In genomic region chr2:174594965-174595364, GRCm38 (mm10) we compare ENCODE assay signal across 20 mouse cellular contexts. TPM values are rescaled to one million over a fixed set of nuclear protein-coding genes. Genes with fewer than 3 reads are reported as not detected.
DNase-seq lines count a peak whose midpoint lies in the region; ATAC-seq lines count a peak whose summit lies in the region.
"Had no signal": no experiment of that assay in that cellular context is flagged by ENCODE, and none has a peak within 500 bp of the region (broad histone marks: within the 10 kb centered on the region; RNA-seq: fewer than 3 reads in every experiment).

No protein-coding gene starts in this region.

- H3K36me3 ChIP-seq in hindbrain, embryonic 11.5 days (ENCODE audit: control insufficient read depth, insufficient read depth, low read length): no peaks in the 10 kb centered on the region
- no peaks in the 10 kb centered on the region for H3K36me3 ChIP-seq in hindbrain, embryonic 13.5 days
- H3K36me3 ChIP-seq in limb, embryonic 11.5 days (ENCODE audit: control insufficient read depth, insufficient read depth, low read length): no peaks in the 10 kb centered on the region
- H3K36me3 ChIP-seq: heart, embryonic 15.5 days; liver, embryonic 13.5 days had no signal

- no peak overlapping the region for H3K4me3 ChIP-seq in hindbrain, embryonic 11.5 days (ENCODE audit: low read depth, low read length)
- no peak overlapping the region for H3K4me3 ChIP-seq in hindbrain, embryonic 13.5 days
- no peak overlapping the region for H3K4me3 ChIP-seq in limb, embryonic 11.5 days (ENCODE audit: low read depth, low read length)
- H3K4me3 ChIP-seq: forebrain, embryonic 13.5 days; heart, embryonic 15.5 days; liver, embryonic 13.5 days had no signal

- peak; percentile 21 for DNase-seq in hindbrain, embryonic 11.5 days (ENCODE audit: low spot score)
- peak; percentile 5 for DNase-seq in 3T3-L1 (ENCODE audit: low read depth, low spot score)
- DNase-seq in limb, embryonic 11.5 days (ENCODE audit: low spot score): peak; percentile 62
- no peak for DNase-seq in cerebellum, adult 18-20 months
- DNase-seq in adrenal gland, adult 2 months: no peak
- no peak for DNase-seq in c-Kit-positive CD71-positive TER-119-positive erythroid progenitor cells, embryonic 14.5 days (ENCODE audit: low spot score)
- DNase-seq: adrenal gland, postnatal 25 days; B cell, adult 2 months; cerebellum, adult 9-11 months; heart, adult 11 months; liver, embryonic 13.5 days; thymus, postnatal 4 days had no signal

- 82% methylated on average over 9 of the region's 9 CpGs for WGBS in hindbrain, embryonic 11.5 days
- 80% methylated on average over 9 of the region's 9 CpGs for WGBS in hindbrain, embryonic 13.5 days
- WGBS in limb, embryonic 11.5 days: 75% methylated on average over 8 of the region's 9 CpGs

- H3K4me1 ChIP-seq in hindbrain, embryonic 11.5 days (replicated peaks; ENCODE audit: control insufficient read depth, insufficient read depth, low read length): no peaks in the 10 kb centered on the region
- H3K4me1 ChIP-seq in hindbrain, embryonic 13.5 days (replicated peaks): no peaks in the 10 kb centered on the region
- peaks cover 5% of the 10 kb centered on the region for H3K4me1 ChIP-seq in limb, embryonic 11.5 days (ENCODE audit: control insufficient read depth, insufficient read depth, low read length)
- H3K4me1 ChIP-seq: forebrain, embryonic 13.5 days had no signal

- H3K9ac ChIP-seq in hindbrain, embryonic 11.5 days (ENCODE audit: low read depth, low read length): no peak overlapping the region
- no peak overlapping the region for H3K9ac ChIP-seq in hindbrain, embryonic 13.5 days
- H3K9ac ChIP-seq in limb, embryonic 11.5 days (ENCODE audit: low read length): no peak overlapping the region
- H3K9ac ChIP-seq: forebrain, embryonic 13.5 days; heart, embryonic 15.5 days; hindbrain, embryonic 14.5 days; liver, embryonic 13.5 days had no signal

- no peak overlapping the region for H3K4me2 ChIP-seq in hindbrain, embryonic 11.5 days (replicated peaks; ENCODE audit: low read depth, low read length)
- no peak overlapping the region for H3K4me2 ChIP-seq in hindbrain, embryonic 13.5 days
- no peak overlapping the region for H3K4me2 ChIP-seq in limb, embryonic 11.5 days (ENCODE audit: low read depth, severe bottlenecking)
- H3K4me2 ChIP-seq: forebrain, embryonic 13.5 days; heart, embryonic 15.5 days; hindbrain, embryonic 14.5 days; liver, embryonic 13.5 days; midbrain, embryonic 11.5 days had no signal

- no peaks in the 10 kb centered on the region for H3K27me3 ChIP-seq in hindbrain, embryonic 11.5 days (ENCODE audit: control insufficient read depth, insufficient read depth, low read length)
- no peaks in the 10 kb centered on the region for H3K27me3 ChIP-seq in hindbrain, embryonic 13.5 days
- H3K27me3 ChIP-seq in limb, embryonic 11.5 days (ENCODE audit: control insufficient read depth, insufficient read depth, low read length): no peaks in the 10 kb centered on the region
- H3K27me3 ChIP-seq: forebrain, embryonic 13.5 days; heart, embryonic 15.5 days had no signal

- ATAC-seq in hindbrain, embryonic 11.5 days (ENCODE audit: low FRiP score): no peak
- no peak for ATAC-seq in hindbrain, embryonic 13.5 days (ENCODE audit: low FRiP score)
- ATAC-seq in common myeloid progenitor, adult 5-6 weeks (replicated peaks; ENCODE audit: low read depth, poor library complexity, severe bottlenecking): peak; percentile 33
- no peak for ATAC-seq in limb, embryonic 11.5 days (ENCODE audit: insufficient number of reproducible peaks, low FRiP score, low TSS enrichment, low read depth)
- ATAC-seq: forebrain, embryonic 13.5 days; lung, postnatal 0 days had no signal

- no peak overlapping the region for H3K27ac ChIP-seq in hindbrain, embryonic 11.5 days (ENCODE audit: low read depth, low read length)
- no peak overlapping the region for H3K27ac ChIP-seq in hindbrain, embryonic 13.5 days
- no peak overlapping the region for H3K27ac ChIP-seq in limb, embryonic 11.5 days (replicated peaks; ENCODE audit: low read depth, low read length)
- H3K27ac ChIP-seq: forebrain, embryonic 13.5 days; heart, embryonic 15.5 days; hindbrain, embryonic 14.5 days; liver, embryonic 13.5 days had no signal

- H3K9me3 ChIP-seq in hindbrain, embryonic 11.5 days (ENCODE audit: control insufficient read depth, low read length): no peaks in the 10 kb centered on the region
- H3K9me3 ChIP-seq in hindbrain, embryonic 13.5 days: no peaks in the 10 kb centered on the region
- H3K9me3 ChIP-seq in limb, embryonic 11.5 days (ENCODE audit: control insufficient read depth, low read length): no peaks in the 10 kb centered on the region
- H3K9me3 ChIP-seq: forebrain, embryonic 13.5 days; heart, embryonic 15.5 days; liver, embryonic 13.5 days had no signal

RNA-seq across cellular contexts. Expression of gene Zfp831, which starts 48.4 kb away (rescaled TPM):
- not detected in 2 replicates for polyA plus RNA-seq in hindbrain, embryonic 11.5 days (2014; fragmentation: Nextera tagmentation; extraction: Ambion mirVana)
- polyA plus RNA-seq in hindbrain, embryonic 13.5 days (2015; fragmentation: Nextera tagmentation; extraction: Ambion mirVana): not detected in 2 replicates
- 2.8 and 4.2 TPM in 2 replicates for total RNA-seq in common myeloid progenitor, adult 5-6 weeks (2017)
- 0.03 TPM in 1 of 2 replicates, not detected in the other for polyA plus RNA-seq in limb, embryonic 11.5 days (2014; fragmentation: Nextera tagmentation; extraction: Ambion mirVana)
- under 1 TPM; 0.10 to 0.12 TPM for total RNA-seq in adrenal gland, adult 2 months (2021)
- 0.03 TPM in 2 replicates for polyA plus RNA-seq in adrenal gland, adult 2 months (2012; rRNA removed)
- polyA plus RNA-seq: forebrain, embryonic 13.5 days; hindbrain, embryonic 14.5 days; kidney, embryonic 14.5 days; lung, postnatal 0 days had no signal

Comparison
In these comparisons a context has a peak if more than half of its experiments do, and no peak if none do; other contexts are left out.
1. DNase-seq: peak in hindbrain, embryonic 11.5 days (single experiment), 3T3-L1 (single experiment) and limb, embryonic 11.5 days (single experiment); none in cerebellum, adult 18-20 months (0 of 2), adrenal gland, adult 2 months (single experiment) and c-Kit-positive CD71-positive TER-119-positive erythroid progenitor cells, embryonic 14.5 days (single experiment).